Mouse (Mus musculus): Measurements from ENCODE around the gene Sytl1.

- TF ChIP-seq MAX (IDR thresholded peaks at IDR 0.05; ENCODE audit: low read length): no peak
- no peak for TF ChIP-seq JUND (IDR thresholded peaks at IDR 0.05; ENCODE audit: low read depth, low read length)
Observed at GRCm38 (mm10) chr4:133241910-133242309, 21.0 kb downstream of the Sytl1 start.
